Mouse (Mus musculus) gastrocnemius, adult 8-10 months (tissue): ENCODE measurements around the gene Celf5. TPM values are rescaled to one million over a fixed set of nuclear protein-coding genes. Genes with fewer than 3 reads are reported as not detected.

Source experiments
- DNase-seq, 2 experiments: peaks; one replicate each; pipeline ENCODE4 v3.0.0; 2022; ENCODE audit warnings: low spot score in 2 of 2
- total RNA-seq, 4 experiments: library from RNA; stranded (reverse); gene quantifications; 2 replicates each; pipeline ENCODE4 v1.2.4; 2022

Celf5 gene
- total RNA-seq, 4 experiments from 2014 or later, result 0.05 to 0.31 TPM; not detected in 2

GRCm38 (mm10) chr10:81498316-81499249 lies 16.1 kb upstream of the Celf5 start:
- no peak for DNase-seq

GRCm38 (mm10) chr10:81497401-81498270 lies 15.1 kb upstream of the Celf5 start:
- no peak for DNase-seq

GRCm38 (mm10) chr10:81496969-81497368 lies 14.5 kb upstream of the Celf5 start:
- DNase-seq, result no peak

GRCm38 (mm10) chr10:81496264-81496901 lies 13.9 kb upstream of the Celf5 start, which contains the start of gene Ncln:
Gene Ncln, minus strand, starts transcription at chr10:81496392.
- peak; percentile 97 for DNase-seq

- DNase-seq, result no peak
Observed at GRCm38 (mm10) chr10:81495616-81496263, 13.2 kb upstream of the Celf5 start.

GRCm38 (mm10) chr10:81495151-81495550 lies 12.6 kb upstream of the Celf5 start:
- no peak for DNase-seq

- no peak for DNase-seq
Observed at GRCm38 (mm10) chr10:81494260-81495041, 11.9 kb upstream of the Celf5 start.

GRCm38 (mm10) chr10:81493601-81494220 lies 11.2 kb upstream of the Celf5 start:
- DNase-seq, result no peak

GRCm38 (mm10) chr10:81492606-81493240 lies 10.2 kb upstream of the Celf5 start:
- no peak for DNase-seq

GRCm38 (mm10) chr10:81491018-81491417 lies 8.5 kb upstream of the Celf5 start:
- DNase-seq, result no peak

GRCm38 (mm10) chr10:81489941-81490340 lies 7.4 kb upstream of the Celf5 start:
- no peak for DNase-seq

GRCm38 (mm10) chr10:81488081-81488480 lies 5.6 kb upstream of the Celf5 start:
- no peak for DNase-seq

- DNase-seq, result no peak
Observed at GRCm38 (mm10) chr10:81486496-81486895, 4.0 kb upstream of the Celf5 start.

- no peak for DNase-seq
Observed at GRCm38 (mm10) chr10:81485479-81486018, 3.0 kb upstream of the Celf5 start.

- DNase-seq, result no peak
Observed at GRCm38 (mm10) chr10:81485060-81485449, 2.5 kb upstream of the Celf5 start.

GRCm38 (mm10) chr10:81484441-81485059 lies 2.0 kb upstream of the Celf5 start:
- no peak for DNase-seq

- no peak for DNase-seq
Observed at GRCm38 (mm10) chr10:81483983-81484382, 1.5 kb upstream of the Celf5 start.
